Mouse (Mus musculus) bone marrow macrophage, adult 2 months (primary cell): ENCODE results near the gene Mdm4.

Experiments used
- CTCF ChIP-seq: IDR thresholded peaks from 2 replicates; pipeline ENCODE4 v1.5.1; 2012; ENCODE audit warnings: low read depth, mild to moderate bottlenecking, low read length, moderate library complexity
- POLR2A ChIP-seq: IDR thresholded peaks from 2 replicates; pipeline ENCODE4 v1.6.1; 2012; ENCODE audit warnings: mild to moderate bottlenecking, low read depth, low read length, borderline replicate concordance

DNA sequence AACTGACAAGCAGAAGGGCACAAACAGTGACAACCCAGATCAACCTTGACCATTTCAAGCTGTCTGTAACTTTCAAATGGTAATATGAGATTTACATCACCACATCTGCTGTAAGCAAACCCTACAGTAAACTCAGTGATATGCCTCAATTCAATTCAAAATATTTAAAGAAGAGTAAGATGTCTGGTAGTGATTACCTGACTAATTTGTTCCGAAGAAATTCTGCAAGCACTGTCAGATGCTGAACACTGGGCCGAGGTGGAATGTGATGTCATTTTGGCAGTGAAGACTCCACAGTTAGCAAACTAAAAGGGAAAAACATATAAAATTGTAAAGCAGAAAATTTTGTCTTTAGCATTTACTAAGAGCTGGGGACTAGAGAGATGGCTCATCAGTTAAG is 11.8 kb downstream of the Mdm4 start:
- TF ChIP-seq CTCF (no peak), POLR2A (no peak)
